In genomic region chr12:33045533-33046361, GRCm38 (mm10) we compare ENCODE assay signal across 8 mouse cellular contexts. TPM values are rescaled to one million over a fixed set of nuclear protein-coding genes. Genes with fewer than 3 reads are reported as not detected.
DNase-seq lines count a peak whose midpoint lies in the region; ATAC-seq and TF ChIP-seq lines count a peak whose summit lies in the region.

No protein-coding gene starts in this region.

- H3K4me3 ChIP-seq in kidney, adult 2 months (ENCODE audit: insufficient read depth, low read depth, low read length): no peak overlapping the region
- H3K4me3 ChIP-seq in forebrain, embryonic 13.5 days: no peak overlapping the region
- H3K4me3 ChIP-seq in intestine, postnatal 0 days (ENCODE audit: low read depth, low read length): no peak overlapping the region
- H3K4me3 ChIP-seq in neural tube, embryonic 14.5 days (ENCODE audit: low read depth, low read length): no peak overlapping the region

- no peaks in the 10 kb centered on the region for H3K9me3 ChIP-seq in forebrain, embryonic 13.5 days (replicated peaks)
- H3K9me3 ChIP-seq in intestine, postnatal 0 days (ENCODE audit: control insufficient read depth): no peaks in the 10 kb centered on the region
- H3K9me3 ChIP-seq in neural tube, embryonic 14.5 days (ENCODE audit: control insufficient read depth, low read length): no peaks in the 10 kb centered on the region

- ATAC-seq in forebrain, embryonic 13.5 days: peak; percentile 77
- ATAC-seq in intestine, postnatal 0 days: 0 out of 2 replicates have a peak, but pooled peaks have one; percentile 17
- peak; percentile 63 for ATAC-seq in neural tube, embryonic 14.5 days (ENCODE audit: low read depth)

- 54% methylated on average over 16 of the region's 16 CpGs for WGBS in kidney, adult 2 months
- 40% methylated on average over 16 of the region's 16 CpGs for WGBS in forebrain, embryonic 13.5 days
- 54% methylated on average over 16 of the region's 16 CpGs for WGBS in intestine, postnatal 0 days
- 41% methylated on average over 16 of the region's 16 CpGs for WGBS in neural tube, embryonic 14.5 days

- no peaks in the 10 kb centered on the region for H3K36me3 ChIP-seq in kidney, adult 2 months (ENCODE audit: control insufficient read depth, insufficient read depth, low read length)
- no peaks in the 10 kb centered on the region for H3K36me3 ChIP-seq in forebrain, embryonic 13.5 days (ENCODE audit: poor library complexity, severe bottlenecking)
- H3K36me3 ChIP-seq in intestine, postnatal 0 days (ENCODE audit: control insufficient read depth, insufficient read depth): no peaks in the 10 kb centered on the region
- no peaks in the 10 kb centered on the region for H3K36me3 ChIP-seq in neural tube, embryonic 14.5 days (ENCODE audit: control insufficient read depth, insufficient read depth, low read length)

- peak; percentile 21 for DNase-seq in kidney, postnatal 14 days
- no peak for DNase-seq in kidney, adult 2 months
- DNase-seq in left cerebral cortex, postnatal 4 days: no peak
- DNase-seq in frontal cortex, postnatal 36 days (ENCODE audit: low spot score in 2 of 2): no peak
- DNase-seq in thymus, postnatal 10 days (ENCODE audit: low spot score in 2 of 2): no peak

- intact Hi-C loops in left cerebral cortex, postnatal 4 days (cut with DNase I): no loop called here

- H3K27ac ChIP-seq in kidney, adult 2 months (ENCODE audit: insufficient read depth, low read depth, low read length): no peak overlapping the region
- H3K27ac ChIP-seq in forebrain, embryonic 13.5 days: peak overlapping the region; percentile 42; the same call in 1 of the 2 replicates
- H3K27ac ChIP-seq in intestine, postnatal 0 days (ENCODE audit: low read depth, low read length): no peak overlapping the region
- no peak overlapping the region for H3K27ac ChIP-seq in neural tube, embryonic 14.5 days (ENCODE audit: low read depth, low read length)

- H3K4me1 ChIP-seq in kidney, adult 2 months (ENCODE audit: control insufficient read depth, insufficient read depth, low read length): no peaks in the 10 kb centered on the region
- H3K4me1 ChIP-seq in forebrain, embryonic 13.5 days: peaks cover 19% of the 10 kb centered on the region
- H3K4me1 ChIP-seq in intestine, postnatal 0 days (replicated peaks; ENCODE audit: control insufficient read depth, insufficient read depth, low read length): 0 out of 2 replicates have a peak, but pooled peaks cover 6% of the 10 kb centered on the region
- H3K4me1 ChIP-seq in neural tube, embryonic 14.5 days (ENCODE audit: control insufficient read depth, insufficient read depth, low read length): peaks cover 12% of the 10 kb centered on the region; the same call in 1 of the 2 replicates

- no peak for TF ChIP-seq CTCF in kidney, adult 2 months (conservative IDR thresholded peaks at IDR 0.05; ENCODE audit: insufficient read depth, insufficient read length, low read depth, low read length)
- TF ChIP-seq CTCF in intestine, postnatal 0 days (IDR thresholded peaks at IDR 0.05; ENCODE audit: low read depth): no peak

- peak overlapping the region; percentile 38 for H3K4me2 ChIP-seq in forebrain, embryonic 13.5 days
- peak overlapping the region; percentile 37 for H3K4me2 ChIP-seq in intestine, postnatal 0 days (replicated peaks; ENCODE audit: low read depth)
- H3K4me2 ChIP-seq in neural tube, embryonic 14.5 days (ENCODE audit: low read depth, low read length): 0 out of 2 replicates have a peak overlapping the region, but pooled peaks have one; percentile 14

- peak overlapping the region; percentile 43; the same call in 1 of the 2 replicates for H3K9ac ChIP-seq in forebrain, embryonic 13.5 days
- no peak overlapping the region for H3K9ac ChIP-seq in intestine, postnatal 0 days (ENCODE audit: low read depth, low read length)
- no peak overlapping the region for H3K9ac ChIP-seq in neural tube, embryonic 14.5 days (replicated peaks; ENCODE audit: low read depth, low read length)

- TF ChIP-seq POLR2A in kidney, adult 2 months (IDR thresholded peaks at IDR 0.05; ENCODE audit: low read depth, low read length): no peak

- H3K27me3 ChIP-seq in kidney, adult 2 months (replicated peaks; ENCODE audit: control insufficient read depth, insufficient read depth, low read length): no peaks in the 10 kb centered on the region
- H3K27me3 ChIP-seq in forebrain, embryonic 13.5 days: peaks cover 31% of the 10 kb centered on the region
- H3K27me3 ChIP-seq in intestine, postnatal 0 days (replicated peaks; ENCODE audit: control insufficient read depth, insufficient read depth, low read length): no peaks in the 10 kb centered on the region
- no peaks in the 10 kb centered on the region for H3K27me3 ChIP-seq in neural tube, embryonic 14.5 days (ENCODE audit: control insufficient read depth, insufficient read depth, low read length)

RNA-seq across cellular contexts. Expression of gene Cdhr3, which starts 46.9 kb away (rescaled TPM):
- polyA plus RNA-seq in kidney, adult 2 months (2012; rRNA removed): not detected in 2 replicates
- polyA plus RNA-seq in forebrain, embryonic 13.5 days (2015; fragmentation: Nextera tagmentation; extraction: Ambion mirVana): 0.13 and 0.39 TPM in 2 replicates
- 0.10 TPM in 1 of 2 replicates, not detected in the other for polyA plus RNA-seq in intestine, postnatal 0 days (2015; fragmentation: Nextera tagmentation; extraction: Ambion mirVana)
- polyA plus RNA-seq in neural tube, embryonic 14.5 days (2014; fragmentation: Nextera tagmentation; extraction: Ambion mirVana): 0.17 TPM in 1 of 2 replicates, not detected in the other
- total RNA-seq in left cerebral cortex, postnatal 4 days (2021): 1 to 10 TPM in 1 of 2 experiments, under 1 TPM in 1; 0.76 to 1.4 TPM

Comparison
In these comparisons a context has a peak if more than half of its experiments do, and no peak if none do; other contexts are left out.
1. ATAC-seq: peak in every context shown above with its lines; median percentile 77 in forebrain, embryonic 13.5 days; 63 in neural tube, embryonic 14.5 days; 17 in intestine, postnatal 0 days.